Mouse (Mus musculus): ENCODE data around the gene Kcnq4. TPM values are rescaled to one million over a fixed set of nuclear protein-coding genes. Genes with fewer than 3 reads are reported as not detected.

Kcnq4 gene
- polyA plus RNA-seq, 1 experiment, result 0.86 TPM

DNA sequence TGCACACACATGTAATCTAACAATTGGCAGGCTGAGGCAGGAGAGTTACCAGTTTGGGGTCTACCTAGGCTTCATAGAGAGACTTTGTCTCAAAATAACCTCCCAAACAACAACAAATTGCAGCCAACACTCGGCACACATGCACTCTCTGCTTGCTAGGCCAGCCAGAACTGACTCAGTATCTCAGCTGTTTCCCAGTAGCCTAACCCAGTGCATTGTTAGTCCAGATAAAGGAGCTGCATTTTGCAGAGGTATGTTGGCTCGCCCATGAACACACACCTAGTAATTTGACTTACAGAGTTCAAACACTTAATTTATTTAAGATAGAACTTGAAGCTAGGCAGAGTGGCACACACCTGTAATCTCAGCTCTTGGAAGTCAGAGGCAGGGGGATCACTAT is 72.8 kb downstream of the Kcnq4 start:
- no peak for TF ChIP-seq POLR2A (IDR thresholded peaks at IDR 0.05; ENCODE audit: low read depth, low read length)
- no peak for TF ChIP-seq CTCF (conservative IDR thresholded peaks at IDR 0.05; ENCODE audit: insufficient read depth, insufficient read length, low read depth, low read length)

DNA sequence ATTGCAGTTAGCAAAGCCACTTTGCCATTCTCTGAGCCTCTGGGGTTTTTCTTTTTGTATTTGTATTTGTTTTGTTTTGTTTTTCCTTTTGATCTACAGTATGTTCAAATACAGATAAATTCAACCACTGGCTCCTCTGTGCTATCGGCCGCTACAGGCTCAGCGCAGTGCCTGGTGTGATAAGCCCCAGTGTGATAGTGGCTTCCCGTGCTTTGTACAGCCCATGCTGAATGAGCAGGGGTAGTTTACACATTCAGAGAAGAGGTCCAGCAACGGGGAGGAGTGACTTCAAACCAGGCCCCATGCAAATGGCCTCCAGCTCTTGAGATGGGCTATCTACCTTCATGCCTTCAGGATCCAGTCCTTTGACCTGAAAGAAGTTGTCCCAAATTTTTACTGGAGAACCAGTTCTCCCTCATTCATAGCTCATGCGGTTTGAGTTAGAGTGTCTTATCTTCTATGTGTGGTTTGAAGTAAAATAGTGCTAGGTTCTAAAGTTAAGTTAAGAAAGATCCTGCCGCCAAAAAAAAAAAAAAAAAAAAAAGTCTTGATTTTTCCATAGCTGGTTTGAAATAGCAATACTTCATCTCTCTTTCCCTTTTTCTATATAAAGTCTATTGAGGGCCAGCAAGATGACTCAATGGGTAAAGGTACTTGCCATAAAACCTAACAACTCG is 73.5 kb downstream of the Kcnq4 start:
- Histone ChIP-seq H3K4me1 (ENCODE audit: control insufficient read depth, insufficient read depth, low read length) (no peaks in the 10 kb centered on the region), H3K27ac (ENCODE audit: insufficient read depth, low read depth, low read length) (no peak overlapping the region), H3K4me3 (ENCODE audit: insufficient read depth, low read depth, low read length) (no peak overlapping the region), H3K27me3 (replicated peaks; ENCODE audit: control insufficient read depth, insufficient read depth, low read length) (no peaks in the 10 kb centered on the region), H3K36me3 (ENCODE audit: control insufficient read depth, insufficient read depth, low read length) (no peaks in the 10 kb centered on the region)
- WGBS, result 83% methylated on average over 8 of the region's 8 CpGs
- no peak for DNase-seq
- TF ChIP-seq POLR2A (IDR thresholded peaks at IDR 0.05; ENCODE audit: low read depth, low read length) (no peak), CTCF (conservative IDR thresholded peaks at IDR 0.05; ENCODE audit: insufficient read depth, insufficient read length, low read depth, low read length) (no peak)

More for the DNA sequence above, 72.8 kb downstream of the Kcnq4 start:
- no peak overlapping the region for H3K27ac ChIP-seq (ENCODE audit: insufficient read depth, low read depth, low read length)
- WGBS, result 79% methylated on average over 2 of the region's 2 CpGs
- H3K36me3 ChIP-seq (ENCODE audit: control insufficient read depth, insufficient read depth, low read length), result no peaks in the 10 kb centered on the region
- H3K27me3 ChIP-seq (replicated peaks; ENCODE audit: control insufficient read depth, insufficient read depth, low read length), result no peaks in the 10 kb centered on the region
- no peak overlapping the region for H3K4me3 ChIP-seq (ENCODE audit: insufficient read depth, low read depth, low read length)
- DNase-seq, result no peak
- no peaks in the 10 kb centered on the region for H3K4me1 ChIP-seq (ENCODE audit: control insufficient read depth, insufficient read depth, low read length)

GRCm38 (mm10) chr4:120673606-120674005 is 74.8 kb downstream of the Kcnq4 start:
- 91% methylated on average over 3 of the region's 3 CpGs for WGBS
- no peak for DNase-seq

GRCm38 (mm10) chr4:120671046-120671445 is 77.4 kb downstream of the Kcnq4 start:
- Histone ChIP-seq H3K36me3 (ENCODE audit: control insufficient read depth, insufficient read depth, low read length) (no peaks in the 10 kb centered on the region), H3K4me3 (ENCODE audit: insufficient read depth, low read depth, low read length) (no peak overlapping the region), H3K27me3 (replicated peaks; ENCODE audit: control insufficient read depth, insufficient read depth, low read length) (no peaks in the 10 kb centered on the region), H3K27ac (ENCODE audit: insufficient read depth, low read depth, low read length) (no peak overlapping the region), H3K4me1 (ENCODE audit: control insufficient read depth, insufficient read depth, low read length) (no peaks in the 10 kb centered on the region)
- DNase-seq, result no peak
- no peak for TF ChIP-seq CTCF (conservative IDR thresholded peaks at IDR 0.05; ENCODE audit: insufficient read depth, insufficient read length, low read depth, low read length)
- no peak for TF ChIP-seq POLR2A (IDR thresholded peaks at IDR 0.05; ENCODE audit: low read depth, low read length)
- 66% methylated on average over 12 of the region's 12 CpGs for WGBS

More at GRCm38 (mm10) chr4:120673606-120674005, 74.8 kb downstream of the Kcnq4 start:
- TF ChIP-seq CTCF (conservative IDR thresholded peaks at IDR 0.05; ENCODE audit: insufficient read depth, insufficient read length, low read depth, low read length), result no peak
- no peaks in the 10 kb centered on the region for H3K27me3 ChIP-seq (replicated peaks; ENCODE audit: control insufficient read depth, insufficient read depth, low read length)
- no peak overlapping the region for H3K27ac ChIP-seq (ENCODE audit: insufficient read depth, low read depth, low read length)
- no peaks in the 10 kb centered on the region for H3K4me1 ChIP-seq (ENCODE audit: control insufficient read depth, insufficient read depth, low read length)
- H3K4me3 ChIP-seq (ENCODE audit: insufficient read depth, low read depth, low read length), result no peak overlapping the region
- H3K36me3 ChIP-seq (ENCODE audit: control insufficient read depth, insufficient read depth, low read length), result no peaks in the 10 kb centered on the region

DNA sequence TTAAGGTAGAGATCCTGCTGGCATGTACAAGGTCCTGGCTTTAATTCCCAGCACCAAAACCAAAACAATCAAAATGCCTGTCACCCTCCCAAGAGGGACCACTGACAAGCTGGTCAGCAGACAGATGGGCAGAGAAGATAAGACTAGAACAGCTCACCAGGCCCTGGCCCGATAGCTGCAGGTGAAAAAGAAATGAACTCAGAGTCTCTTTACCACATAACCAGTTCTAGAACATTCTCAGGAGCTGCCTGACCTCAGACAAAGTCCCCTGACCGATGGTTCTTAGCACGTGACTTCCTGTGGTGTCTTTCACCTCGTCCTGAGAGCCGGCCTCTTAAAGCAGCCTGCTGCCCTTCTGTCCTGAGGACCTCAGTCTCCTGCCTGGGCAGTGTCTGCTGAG is 78.8 kb downstream of the Kcnq4 start:
- 73% methylated on average over 5 of the region's 5 CpGs for WGBS
- no peaks in the 10 kb centered on the region for H3K36me3 ChIP-seq (ENCODE audit: control insufficient read depth, insufficient read depth, low read length)
- no peak for TF ChIP-seq CTCF (conservative IDR thresholded peaks at IDR 0.05; ENCODE audit: insufficient read depth, insufficient read length, low read depth, low read length)
- TF ChIP-seq POLR2A (IDR thresholded peaks at IDR 0.05; ENCODE audit: low read depth, low read length), result no peak
- H3K27me3 ChIP-seq (replicated peaks; ENCODE audit: control insufficient read depth, insufficient read depth, low read length), result no peaks in the 10 kb centered on the region
- no peaks in the 10 kb centered on the region for H3K4me1 ChIP-seq (ENCODE audit: control insufficient read depth, insufficient read depth, low read length)
- no peak for DNase-seq
- H3K27ac ChIP-seq (ENCODE audit: insufficient read depth, low read depth, low read length), result no peak overlapping the region
- H3K4me3 ChIP-seq (ENCODE audit: insufficient read depth, low read depth, low read length), result no peak overlapping the region

GRCm38 (mm10) chr4:120668551-120668950 is 79.9 kb downstream of the Kcnq4 start:
- peak; percentile 53 for DNase-seq
- H3K4me3 ChIP-seq (ENCODE audit: insufficient read depth, low read depth, low read length), result no peak overlapping the region

GRCm38 (mm10) chr4:120667555-120667954 is 80.9 kb downstream of the Kcnq4 start:
- no peaks in the 10 kb centered on the region for H3K27me3 ChIP-seq (replicated peaks; ENCODE audit: control insufficient read depth, insufficient read depth, low read length)
- DNase-seq, result no peak
- no peak overlapping the region for H3K27ac ChIP-seq (ENCODE audit: insufficient read depth, low read depth, low read length)

More at GRCm38 (mm10) chr4:120668551-120668950, 79.9 kb downstream of the Kcnq4 start:
- TF ChIP-seq CTCF (conservative IDR thresholded peaks at IDR 0.05; ENCODE audit: insufficient read depth, insufficient read length, low read depth, low read length), result peak; percentile 29; the same call in 1 of the 2 replicates
- no peak for TF ChIP-seq POLR2A (IDR thresholded peaks at IDR 0.05; ENCODE audit: low read depth, low read length)
- WGBS, result 82% methylated on average over 4 of the region's 4 CpGs
- H3K27me3 ChIP-seq (replicated peaks; ENCODE audit: control insufficient read depth, insufficient read depth, low read length), result no peaks in the 10 kb centered on the region
- no peak overlapping the region for H3K27ac ChIP-seq (ENCODE audit: insufficient read depth, low read depth, low read length)
- H3K4me1 ChIP-seq (ENCODE audit: control insufficient read depth, insufficient read depth, low read length), result no peaks in the 10 kb centered on the region
- no peaks in the 10 kb centered on the region for H3K36me3 ChIP-seq (ENCODE audit: control insufficient read depth, insufficient read depth, low read length)

More at GRCm38 (mm10) chr4:120667555-120667954, 80.9 kb downstream of the Kcnq4 start:
- no peak for TF ChIP-seq CTCF (conservative IDR thresholded peaks at IDR 0.05; ENCODE audit: insufficient read depth, insufficient read length, low read depth, low read length)
- no peak for TF ChIP-seq POLR2A (IDR thresholded peaks at IDR 0.05; ENCODE audit: low read depth, low read length)
- H3K4me1 ChIP-seq (ENCODE audit: control insufficient read depth, insufficient read depth, low read length), result no peaks in the 10 kb centered on the region
- 59% methylated on average over 10 of the region's 10 CpGs for WGBS
- H3K4me3 ChIP-seq (ENCODE audit: insufficient read depth, low read depth, low read length), result peak overlapping the region; percentile 43
- H3K36me3 ChIP-seq (ENCODE audit: control insufficient read depth, insufficient read depth, low read length), result no peaks in the 10 kb centered on the region
